Mouse (Mus musculus) brain, embryonic 14.5 days (tissue): ENCODE results near the gene Vim. TPM values are rescaled to one million over a fixed set of nuclear protein-coding genes. Genes with fewer than 3 reads are reported as not detected.
"Not testable (repeated sequence)": the region's sequence is repeated elsewhere in the genome, so short reads cannot be mapped to it uniquely, and the experiment has no call there.

ENCODE experiments used
- DNase-seq: peaks from one replicate; pipeline ENCODE4 v3.0.0-alpha.2; 2011; ENCODE audit warnings: low read depth
- CTCF ChIP-seq: fragments of 200-500 bp; IDR thresholded peaks from 2 replicates; pipeline ENCODE4 v1.5.1; 2012; ENCODE audit warnings: inconsistent platforms, mild to moderate bottlenecking, moderate library complexity, borderline replicate concordance; ENCODE audit not compliant: insufficient read depth, insufficient read length; ENCODE audit errors: extremely low read depth
- POLR2A ChIP-seq: fragments of 200-500 bp; IDR thresholded peaks from 2 replicates; pipeline ENCODE4 v1.6.1; 2012; ENCODE audit warnings: mild to moderate bottlenecking, inconsistent platforms, borderline replicate concordance; ENCODE audit not compliant: poor library complexity, insufficient read depth, insufficient read length, severe bottlenecking; ENCODE audit errors: extremely low read depth
- polyA plus RNA-seq: library from polyadenylated mRNA; depleted of rRNA; stranded (reverse); fragments of >200 nt; gene quantifications from 2 replicates; pipeline ENCODE4 v1.2.3, GENCODE M21; 2012

The Vim gene
- polyA plus RNA-seq, 1 experiment = 1,036 TPM

- no peak for TF ChIP-seq POLR2A
- no peak for TF ChIP-seq CTCF
- peak; percentile 84 for DNase-seq
Measured at GRCm38 (mm10) chr2:13572101-13572553, 1.6 kb upstream of the Vim start.

GRCm38 (mm10) chr2:13572647-13573407 lies 900 bp upstream of the Vim start:
- peak; percentile 13; the same call in 1 of the 2 replicates for TF ChIP-seq POLR2A
- no peak for TF ChIP-seq CTCF
- peak; percentile 80 for DNase-seq

- DNase-seq = peak; percentile 96
- TF ChIP-seq CTCF (no peak), POLR2A (peak; percentile 90; the same call in 1 of the 2 replicates)
Measured at GRCm38 (mm10) chr2:13574066-13574800, 506 bp downstream of the Vim start.

GRCm38 (mm10) chr2:13574801-13575150 lies 1.0 kb downstream of the Vim start:
- DNase-seq = peak; percentile 56
- no peak for TF ChIP-seq CTCF
- TF ChIP-seq POLR2A = no peak

GRCm38 (mm10) chr2:13575287-13575801 lies 1.6 kb downstream of the Vim start:
- TF ChIP-seq POLR2A = no peak
- TF ChIP-seq CTCF = peak; percentile 71
- DNase-seq = peak; percentile 93

- TF ChIP-seq POLR2A = no peak
- no peak for TF ChIP-seq CTCF
- DNase-seq = peak; percentile 95
Measured at GRCm38 (mm10) chr2:13575926-13576325, 2.2 kb downstream of the Vim start.

- DNase-seq = no peak
- TF ChIP-seq POLR2A (no peak), CTCF (peak; percentile 8; the same call in 1 of the 2 replicates)
Measured at GRCm38 (mm10) chr2:13577399-13577798, 3.7 kb downstream of the Vim start.

GRCm38 (mm10) chr2:13578473-13579152 lies 4.9 kb downstream of the Vim start:
- DNase-seq = peak; percentile 39
- no peak for TF ChIP-seq POLR2A
- no peak for TF ChIP-seq CTCF

GRCm38 (mm10) chr2:13579315-13579714 lies 5.6 kb downstream of the Vim start:
- TF ChIP-seq POLR2A (no peak), CTCF (no peak)

GRCm38 (mm10) chr2:13579991-13580390 lies 6.3 kb downstream of the Vim start:
- TF ChIP-seq POLR2A = no peak
- peak; percentile 52; the same call in 1 of the 2 replicates for TF ChIP-seq CTCF
- DNase-seq = peak; percentile 28

More at GRCm38 (mm10) chr2:13579315-13579714, 5.6 kb downstream of the Vim start:
- DNase-seq = no peak

- no peak for DNase-seq
Measured at GRCm38 (mm10) chr2:13582184-13582583, 8.5 kb downstream of the Vim start.

GRCm38 (mm10) chr2:13583746-13584145 lies 10.0 kb downstream of the Vim start:
- not testable (repeated sequence) for DNase-seq

More at GRCm38 (mm10) chr2:13582184-13582583, 8.5 kb downstream of the Vim start:
- TF ChIP-seq CTCF (no peak), POLR2A (no peak)

GRCm38 (mm10) chr2:13593328-13593727 lies 19.6 kb downstream of the Vim start:
- no peak for DNase-seq
- no peak for TF ChIP-seq CTCF
- no peak for TF ChIP-seq POLR2A
